ENCODE assay signal across 9 mouse cellular contexts in genomic region chr19:46857277-46857989, GRCm38 (mm10).
DNase-seq lines count a peak whose midpoint lies in the region; ATAC-seq and TF ChIP-seq lines count a peak whose summit lies in the region.
"Had no signal": no experiment of that assay in that cellular context is flagged by ENCODE, and none has a peak within 500 bp of the region (broad histone marks: within the 10 kb centered on the region; RNA-seq: fewer than 3 reads in every experiment).

No protein-coding gene starts in this region.

- no peaks in the 10 kb centered on the region for H3K27me3 ChIP-seq in forebrain, embryonic 12.5 days
- no peaks in the 10 kb centered on the region for H3K27me3 ChIP-seq in forebrain, embryonic 11.5 days (ENCODE audit: control insufficient read depth, insufficient read depth, low read length)
- H3K27me3 ChIP-seq in liver, adult 2 months (ENCODE audit: control insufficient read depth, insufficient read depth, low read length): no peaks in the 10 kb centered on the region
- H3K27me3 ChIP-seq: stomach, embryonic 15.5 days had no signal

- H3K79me2 ChIP-seq in liver, adult 2 months (ENCODE audit: control insufficient read depth, insufficient read depth, low read length): no peaks in the 10 kb centered on the region

- H3K9ac ChIP-seq in forebrain, embryonic 12.5 days: no peak overlapping the region
- no peak overlapping the region for H3K9ac ChIP-seq in forebrain, embryonic 11.5 days (ENCODE audit: low read length)
- H3K9ac ChIP-seq in liver, adult 2 months (ENCODE audit: low read depth, low read length): no peak overlapping the region
- H3K9ac ChIP-seq: stomach, embryonic 15.5 days had no signal

- H3K36me3 ChIP-seq in forebrain, embryonic 12.5 days (replicated peaks): no peaks in the 10 kb centered on the region
- no peaks in the 10 kb centered on the region for H3K36me3 ChIP-seq in forebrain, embryonic 11.5 days (ENCODE audit: control insufficient read depth, insufficient read depth, low read length)
- no peaks in the 10 kb centered on the region; the same call in 1 of the 2 replicates for H3K36me3 ChIP-seq in liver, adult 2 months (ENCODE audit: control insufficient read depth, insufficient read depth, low read length)
- H3K36me3 ChIP-seq: stomach, embryonic 15.5 days had no signal

- intact Hi-C loops in gastrocnemius, postnatal 14 days (cut with DNase I; ENCODE audit: low total_unique reads): no loop called here

- TF ChIP-seq CTCF in embryonic fibroblast, embryonic 13.5 days (IDR thresholded peaks at IDR 0.05; ENCODE audit: borderline replicate concordance, insufficient read depth, low read length): peak; percentile 73; the same call in 1 of the 2 replicates
- TF ChIP-seq CTCF in liver, adult 2 months (IDR thresholded peaks at IDR 0.05; ENCODE audit: low read depth, low read length): peak; percentile 53

- H3K4me2 ChIP-seq in forebrain, embryonic 12.5 days: no peak overlapping the region
- no peak overlapping the region for H3K4me2 ChIP-seq in forebrain, embryonic 11.5 days (ENCODE audit: low read depth, low read length, severe bottlenecking)
- H3K4me2 ChIP-seq: stomach, embryonic 15.5 days had no signal

- WGBS in forebrain, embryonic 12.5 days: 72% methylated on average over 9 of the region's 9 CpGs
- 72% methylated on average over 9 of the region's 9 CpGs for WGBS in forebrain, embryonic 11.5 days
- WGBS in liver, adult 2 months: 71% methylated on average over 9 of the region's 9 CpGs

- H3K4me3 ChIP-seq in forebrain, embryonic 12.5 days (replicated peaks): no peak overlapping the region
- H3K4me3 ChIP-seq in forebrain, embryonic 11.5 days (ENCODE audit: low read depth, low read length): no peak overlapping the region
- no peak overlapping the region for H3K4me3 ChIP-seq in embryonic fibroblast, embryonic 13.5 days (ENCODE audit: insufficient read depth, low read length)
- no peak overlapping the region for H3K4me3 ChIP-seq in liver, adult 2 months (ENCODE audit: insufficient read depth, low read depth, low read length)
- H3K4me3 ChIP-seq: stomach, embryonic 15.5 days had no signal

- no peak for DNase-seq in forebrain, embryonic 11.5 days (ENCODE audit: low spot score)
- peak; percentile 70 for DNase-seq in 416B (ENCODE audit: low read depth)
- peak; percentile 40 for DNase-seq in liver, adult 2 months (ENCODE audit: extremely low read depth, low read depth, low spot score)
- no peak for DNase-seq in gastrocnemius, postnatal 14 days
- DNase-seq in urinary bladder, postnatal 25 days (ENCODE audit: low spot score): no peak
- no peak for DNase-seq in adrenal gland, adult 8-10 months

- H3K9me3 ChIP-seq in forebrain, embryonic 12.5 days: no peaks in the 10 kb centered on the region
- no peaks in the 10 kb centered on the region for H3K9me3 ChIP-seq in forebrain, embryonic 11.5 days (ENCODE audit: control insufficient read depth, low read length)
- H3K9me3 ChIP-seq: stomach, embryonic 15.5 days had no signal

- peaks cover 20% of the 10 kb centered on the region for H3K4me1 ChIP-seq in forebrain, embryonic 12.5 days
- peaks cover 10% of the 10 kb centered on the region; the same call in 1 of the 2 replicates for H3K4me1 ChIP-seq in forebrain, embryonic 11.5 days (replicated peaks; ENCODE audit: control insufficient read depth, insufficient read depth, low read length)
- no peaks in the 10 kb centered on the region for H3K4me1 ChIP-seq in embryonic fibroblast, embryonic 13.5 days (ENCODE audit: control insufficient read depth, insufficient read depth, low read length)
- H3K4me1 ChIP-seq in liver, adult 2 months (ENCODE audit: control insufficient read depth, insufficient read depth, low read length): no peaks in the 10 kb centered on the region
- H3K4me1 ChIP-seq: stomach, embryonic 15.5 days had no signal

- no peak for ATAC-seq in forebrain, embryonic 12.5 days (ENCODE audit: low FRiP score)
- no peak for ATAC-seq in forebrain, embryonic 11.5 days (replicated peaks; ENCODE audit: low FRiP score)

- 0 out of 2 replicates have a peak overlapping the region, but pooled peaks have one; percentile 33 for H3K27ac ChIP-seq in forebrain, embryonic 12.5 days
- H3K27ac ChIP-seq in forebrain, embryonic 11.5 days (ENCODE audit: low read depth, low read length): no peak overlapping the region
- no peak overlapping the region for H3K27ac ChIP-seq in embryonic fibroblast, embryonic 13.5 days (ENCODE audit: insufficient read depth, low read length)
- no peak overlapping the region for H3K27ac ChIP-seq in liver, adult 2 months (replicated peaks; ENCODE audit: insufficient read depth, low read depth, low read length)
- H3K27ac ChIP-seq: stomach, embryonic 15.5 days had no signal

- TF ChIP-seq POLR2A in embryonic fibroblast, embryonic 13.5 days (IDR thresholded peaks at IDR 0.05; ENCODE audit: low read depth, low read length): no peak
- no peak for TF ChIP-seq POLR2A in liver, adult 2 months (IDR thresholded peaks at IDR 0.05; ENCODE audit: extremely low read depth, insufficient read depth, low read length)

Comparison
In these comparisons a context has a peak if more than half of its experiments do, and no peak if none do; other contexts are left out.
1. DNase-seq: peak in 416B (single experiment) and liver, adult 2 months (single experiment); none in forebrain, embryonic 11.5 days (single experiment), gastrocnemius, postnatal 14 days (single experiment), urinary bladder, postnatal 25 days (single experiment) and adrenal gland, adult 8-10 months (single experiment).